Mouse (Mus musculus): ENCODE data around the gene Gmds. TPM values are rescaled to one million over a fixed set of nuclear protein-coding genes. Genes with fewer than 3 reads are reported as not detected.
A peak's percentile ranks its signal among the peaks of the same experiment; 100 is the strongest.

Gmds gene
- polyA plus RNA-seq, 1 experiment from 2014 or later: 41.0 TPM

- WGBS: 85% methylated on average over 3 of the region's 3 CpGs
- Histone ChIP-seq H3K36me3 (no peaks in the 10 kb centered on the region), H3K4me1 (peaks cover 16% of the 10 kb centered on the region; the same call in 1 of the 2 replicates), H3K9me3 (no peaks in the 10 kb centered on the region), H3K9ac (no peak overlapping the region), H3K4me2 (no peak overlapping the region), H3K27ac (no peak overlapping the region), H3K4me3 (no peak overlapping the region), H3K27me3 (no peaks in the 10 kb centered on the region; the same call in 1 of the 2 replicates)
- ATAC-seq (ENCODE audit: insufficient number of reproducible peaks, insufficient read depth, low FRiP score, low TSS enrichment, low read depth): no peak
Measured at GRCm38 (mm10) chr13:32317354-32317753, 21.2 kb downstream of the Gmds start.

DNA sequence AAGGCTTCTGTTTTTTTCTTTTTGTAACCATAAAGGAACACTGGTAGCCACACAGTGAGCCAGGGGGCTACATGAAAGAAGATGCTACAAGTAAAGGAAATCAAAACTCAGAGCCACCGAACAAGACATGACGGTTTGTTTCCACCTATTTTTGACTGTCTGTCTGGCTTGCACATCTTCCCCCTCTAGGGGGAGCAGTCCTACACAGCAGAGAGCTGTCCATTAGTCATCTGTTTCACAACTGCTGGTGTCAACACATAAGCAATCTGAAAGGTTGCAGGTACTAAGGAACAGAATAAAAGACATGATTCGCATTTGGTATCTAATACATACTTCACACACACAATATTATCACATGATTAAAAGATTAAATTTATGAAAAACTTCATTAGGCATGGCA, 25.9 kb downstream of the Gmds start:
- Histone ChIP-seq H3K9ac (no peak overlapping the region), H3K4me1 (0 out of 2 replicates have a peak, but pooled peaks cover 12% of the 10 kb centered on the region), H3K27ac (no peak overlapping the region), H3K4me2 (no peak overlapping the region), H3K9me3 (no peaks in the 10 kb centered on the region), H3K36me3 (no peaks in the 10 kb centered on the region), H3K27me3 (no peaks in the 10 kb centered on the region; the same call in 1 of the 2 replicates), H3K4me3 (no peak overlapping the region)
- 68% methylated on average over 3 of the region's 3 CpGs for WGBS
- no peak for ATAC-seq (ENCODE audit: insufficient number of reproducible peaks, insufficient read depth, low FRiP score, low TSS enrichment, low read depth)

GRCm38 (mm10) chr13:32311476-32311875, 27.1 kb downstream of the Gmds start:
- 52% methylated on average over 2 of the region's 2 CpGs for WGBS
- ATAC-seq (ENCODE audit: insufficient number of reproducible peaks, insufficient read depth, low FRiP score, low TSS enrichment, low read depth): no peak
- H3K4me2 ChIP-seq: no peak overlapping the region
- H3K4me1 ChIP-seq: 0 out of 2 replicates have a peak, but pooled peaks cover 11% of the 10 kb centered on the region
- no peak overlapping the region for H3K4me3 ChIP-seq
- H3K9me3 ChIP-seq: no peaks in the 10 kb centered on the region
- no peaks in the 10 kb centered on the region; the same call in 1 of the 2 replicates for H3K27me3 ChIP-seq
- H3K27ac ChIP-seq: no peak overlapping the region
- H3K9ac ChIP-seq: no peak overlapping the region
- H3K36me3 ChIP-seq: no peaks in the 10 kb centered on the region

DNA sequence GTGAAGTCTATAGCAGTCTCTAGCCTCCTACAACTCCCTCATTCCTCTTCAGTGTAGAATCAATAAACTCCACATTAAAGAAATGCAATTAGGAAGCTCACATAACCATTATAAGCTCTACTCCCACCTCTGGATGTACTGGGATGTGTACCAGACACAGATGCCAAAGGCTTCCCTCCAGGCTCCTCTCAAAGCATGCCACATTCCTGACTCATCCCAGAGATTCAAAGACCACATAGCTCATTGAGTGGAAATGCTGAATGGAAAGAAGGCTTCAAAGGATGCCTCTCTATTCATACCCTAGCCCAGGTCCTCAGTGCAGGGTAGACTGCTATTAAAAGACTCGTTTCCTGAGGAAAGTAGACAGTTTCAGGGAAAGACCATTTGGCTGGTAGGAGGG, 40.1 kb downstream of the Gmds start:
- 41% methylated on average over 1 of the region's 1 CpGs for WGBS
- H3K9ac ChIP-seq: no peak overlapping the region
- H3K4me3 ChIP-seq: no peak overlapping the region
- 0 out of 2 replicates have a peak, but pooled peaks cover 3% of the 10 kb centered on the region for H3K4me1 ChIP-seq
- no peaks in the 10 kb centered on the region for H3K9me3 ChIP-seq
- no peak overlapping the region for H3K27ac ChIP-seq
- H3K36me3 ChIP-seq: no peaks in the 10 kb centered on the region
- ATAC-seq (ENCODE audit: insufficient number of reproducible peaks, insufficient read depth, low FRiP score, low TSS enrichment, low read depth): no peak
- H3K4me2 ChIP-seq: no peak overlapping the region
- no peaks in the 10 kb centered on the region for H3K27me3 ChIP-seq

DNA sequence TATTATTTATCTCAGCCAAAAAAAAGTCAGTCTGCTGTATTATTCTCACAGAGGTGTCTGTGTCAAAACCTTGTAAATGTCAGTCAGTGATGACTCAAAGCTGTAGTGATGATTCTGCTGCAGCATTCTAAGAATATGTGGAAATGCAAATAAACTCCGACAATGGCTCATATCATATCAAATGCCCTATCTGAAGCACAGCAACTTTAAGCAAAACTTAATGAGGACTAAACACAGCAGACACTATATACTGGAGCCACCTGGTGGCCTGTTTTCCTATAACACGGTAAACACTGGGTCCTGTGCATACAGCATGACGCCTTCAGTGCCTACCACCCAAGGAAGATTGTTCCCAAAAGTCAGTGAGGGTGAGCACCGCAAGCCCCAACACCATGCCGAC, 41.1 kb downstream of the Gmds start:
- Histone ChIP-seq H3K27ac (no peak overlapping the region), H3K4me3 (no peak overlapping the region), H3K4me2 (no peak overlapping the region), H3K4me1 (0 out of 2 replicates have a peak, but pooled peaks cover 3% of the 10 kb centered on the region), H3K9ac (no peak overlapping the region), H3K9me3 (no peaks in the 10 kb centered on the region), H3K27me3 (no peaks in the 10 kb centered on the region), H3K36me3 (no peaks in the 10 kb centered on the region)
- 45% methylated on average over 5 of the region's 5 CpGs for WGBS
- ATAC-seq (ENCODE audit: insufficient number of reproducible peaks, insufficient read depth, low FRiP score, low TSS enrichment, low read depth): peak; percentile 59; the same call in 1 of the 2 replicates

- Histone ChIP-seq H3K27ac (no peak overlapping the region), H3K9ac (no peak overlapping the region), H3K4me3 (no peak overlapping the region), H3K9me3 (no peaks in the 10 kb centered on the region; the same call in 1 of the 2 replicates), H3K36me3 (no peaks in the 10 kb centered on the region), H3K4me1 (0 out of 2 replicates have a peak, but pooled peaks cover 3% of the 10 kb centered on the region), H3K4me2 (no peak overlapping the region), H3K27me3 (no peaks in the 10 kb centered on the region)
- 51% methylated on average over 3 of the region's 3 CpGs for WGBS
- ATAC-seq (ENCODE audit: insufficient number of reproducible peaks, insufficient read depth, low FRiP score, low TSS enrichment, low read depth): no peak
Measured at GRCm38 (mm10) chr13:32294416-32295195, 43.9 kb downstream of the Gmds start.

- H3K4me3 ChIP-seq: no peak overlapping the region
- WGBS: 90% methylated on average over 2 of the region's 2 CpGs
- no peak for ATAC-seq (ENCODE audit: insufficient number of reproducible peaks, insufficient read depth, low FRiP score, low TSS enrichment, low read depth)
- H3K36me3 ChIP-seq: no peaks in the 10 kb centered on the region
- H3K4me1 ChIP-seq: peaks cover 4% of the 10 kb centered on the region; the same call in 1 of the 2 replicates
- no peak overlapping the region for H3K27ac ChIP-seq
- H3K9ac ChIP-seq: no peak overlapping the region
- H3K4me2 ChIP-seq: no peak overlapping the region
- H3K27me3 ChIP-seq: no peaks in the 10 kb centered on the region
- no peaks in the 10 kb centered on the region for H3K9me3 ChIP-seq
Measured at GRCm38 (mm10) chr13:32272937-32273496, 65.5 kb downstream of the Gmds start.

DNA sequence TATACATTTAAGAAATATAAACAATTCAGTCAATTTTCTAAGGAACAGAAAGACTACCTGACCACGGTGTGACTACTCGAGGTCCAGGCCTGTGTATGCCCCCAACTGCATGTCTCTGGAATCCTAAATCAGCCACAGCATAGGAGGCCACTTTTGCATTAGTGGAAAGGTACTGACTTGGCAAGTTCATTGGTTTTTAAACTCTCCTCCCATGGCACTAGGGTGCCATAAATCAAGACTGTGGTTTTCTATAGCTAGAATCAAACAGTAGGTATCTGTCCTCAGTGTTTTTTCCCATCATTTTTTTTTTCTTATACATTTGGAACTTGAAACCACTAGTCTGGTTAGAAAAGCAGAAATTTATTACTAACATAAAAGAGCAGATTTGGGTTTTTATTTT, 68.8 kb downstream of the Gmds start:
- ATAC-seq (ENCODE audit: insufficient number of reproducible peaks, insufficient read depth, low FRiP score, low TSS enrichment, low read depth): no peak
- no peaks in the 10 kb centered on the region for H3K36me3 ChIP-seq
- H3K27ac ChIP-seq: no peak overlapping the region

DNA sequence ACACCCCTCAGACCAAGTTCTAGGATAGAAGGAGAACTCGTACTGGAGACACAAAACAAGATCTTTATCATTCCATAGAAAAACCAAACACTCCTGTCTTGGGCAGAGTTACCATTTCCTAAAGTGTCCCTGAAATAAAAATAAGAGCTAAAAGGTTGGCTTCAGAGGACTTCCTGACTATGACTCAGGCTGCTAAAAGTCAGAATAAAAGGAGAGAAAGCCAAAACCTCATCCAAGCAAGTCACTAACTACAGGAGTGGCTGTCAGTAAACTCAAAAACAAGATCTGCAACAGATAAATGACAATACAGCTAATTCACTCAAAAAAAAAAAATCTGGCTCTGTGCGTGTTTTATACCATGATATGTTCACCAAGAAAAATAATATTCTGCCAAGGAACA, 69.3 kb downstream of the Gmds start:
- H3K4me3 ChIP-seq: no peak overlapping the region
- 68% methylated on average over 2 of the region's 2 CpGs for WGBS
- no peak overlapping the region for H3K4me2 ChIP-seq
- H3K36me3 ChIP-seq: no peaks in the 10 kb centered on the region
- H3K9ac ChIP-seq: no peak overlapping the region
- no peaks in the 10 kb centered on the region for H3K27me3 ChIP-seq
- H3K9me3 ChIP-seq: no peaks in the 10 kb centered on the region
- ATAC-seq (ENCODE audit: insufficient number of reproducible peaks, insufficient read depth, low FRiP score, low TSS enrichment, low read depth): no peak
- H3K27ac ChIP-seq: no peak overlapping the region
- peaks cover 17% of the 10 kb centered on the region for H3K4me1 ChIP-seq

More for the DNA sequence above, 68.8 kb downstream of the Gmds start:
- 60% methylated on average over 2 of the region's 2 CpGs for WGBS
- Histone ChIP-seq H3K9ac (no peak overlapping the region), H3K4me2 (no peak overlapping the region), H3K27me3 (no peaks in the 10 kb centered on the region), H3K4me3 (no peak overlapping the region), H3K4me1 (peaks cover 17% of the 10 kb centered on the region), H3K9me3 (no peaks in the 10 kb centered on the region)

DNA sequence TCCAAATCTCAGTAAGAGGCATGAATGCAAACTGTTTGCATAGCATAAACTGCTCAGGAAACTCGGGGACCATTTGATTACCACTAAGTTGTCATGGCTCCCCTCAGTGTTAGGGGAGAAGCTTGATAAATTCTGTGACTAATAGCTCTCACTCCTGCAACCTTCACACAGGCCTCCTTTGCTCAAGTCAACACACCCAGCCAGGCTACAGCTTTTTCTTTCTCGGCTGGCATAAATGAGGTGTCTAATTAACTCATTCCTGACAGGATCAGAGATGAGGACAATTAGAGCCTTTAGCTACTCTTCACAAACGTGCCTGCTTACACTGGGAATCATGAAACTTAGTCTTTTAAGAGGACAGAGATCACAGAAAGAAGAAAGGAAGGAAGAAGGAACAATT, 70.3 kb downstream of the Gmds start:
- no peaks in the 10 kb centered on the region for H3K27me3 ChIP-seq
- H3K9ac ChIP-seq: no peak overlapping the region
- peaks cover 17% of the 10 kb centered on the region for H3K4me1 ChIP-seq
- no peak for ATAC-seq (ENCODE audit: insufficient number of reproducible peaks, insufficient read depth, low FRiP score, low TSS enrichment, low read depth)
- no peak overlapping the region for H3K27ac ChIP-seq
- 14% methylated on average over 3 of the region's 3 CpGs for WGBS
- H3K4me3 ChIP-seq: no peak overlapping the region
- H3K36me3 ChIP-seq: no peaks in the 10 kb centered on the region
- H3K9me3 ChIP-seq: no peaks in the 10 kb centered on the region
- no peak overlapping the region for H3K4me2 ChIP-seq

DNA sequence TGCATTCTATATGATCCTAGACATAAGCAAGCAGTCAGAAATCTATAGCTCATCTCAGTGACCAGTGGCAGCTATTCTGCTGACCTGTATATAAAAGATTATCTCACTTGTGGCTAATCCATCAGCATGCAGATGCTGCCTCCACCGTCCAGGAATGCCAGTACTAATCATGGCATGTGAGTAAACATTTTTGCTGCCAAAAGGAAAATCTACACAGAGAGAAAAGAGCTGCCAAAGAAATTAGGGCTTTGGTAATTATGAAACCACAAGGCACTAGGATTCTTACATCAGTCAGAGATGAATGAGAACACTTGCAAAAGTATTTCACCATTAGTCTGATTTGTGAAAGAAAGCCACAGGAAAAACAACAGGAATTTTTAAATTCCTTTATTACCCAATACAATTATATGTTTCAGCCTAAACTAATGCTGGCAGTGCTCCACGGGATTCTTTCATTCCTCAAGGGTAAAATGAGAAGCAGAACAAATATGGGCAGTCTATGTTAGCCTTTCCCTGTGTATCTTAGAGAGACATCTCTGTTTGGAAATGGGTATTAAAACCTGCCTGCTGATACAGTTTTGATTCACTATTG, 71.3 kb downstream of the Gmds start:
- 8% methylated on average over 2 of the region's 2 CpGs for WGBS
- no peaks in the 10 kb centered on the region for H3K9me3 ChIP-seq
- H3K4me1 ChIP-seq: peaks cover 17% of the 10 kb centered on the region
- no peaks in the 10 kb centered on the region for H3K36me3 ChIP-seq
- no peak for ATAC-seq (ENCODE audit: insufficient number of reproducible peaks, insufficient read depth, low FRiP score, low TSS enrichment, low read depth)
- no peaks in the 10 kb centered on the region for H3K27me3 ChIP-seq
- H3K4me2 ChIP-seq: no peak overlapping the region
- H3K27ac ChIP-seq: no peak overlapping the region
- H3K9ac ChIP-seq: no peak overlapping the region
- no peak overlapping the region for H3K4me3 ChIP-seq

GRCm38 (mm10) chr13:32266721-32267120, 71.8 kb downstream of the Gmds start:
- Histone ChIP-seq H3K27me3 (no peaks in the 10 kb centered on the region), H3K9me3 (no peaks in the 10 kb centered on the region), H3K27ac (no peak overlapping the region), H3K36me3 (no peaks in the 10 kb centered on the region), H3K4me2 (no peak overlapping the region), H3K9ac (no peak overlapping the region), H3K4me1 (peaks cover 17% of the 10 kb centered on the region), H3K4me3 (no peak overlapping the region)
- WGBS: 40% methylated on average over 3 of the region's 3 CpGs
- ATAC-seq (ENCODE audit: insufficient number of reproducible peaks, insufficient read depth, low FRiP score, low TSS enrichment, low read depth): no peak

All from embryonic facial prominence, embryonic 13.5 days (tissue).